Mouse (Mus musculus): ENCODE measurements around the gene Tmprss11b. TPM values are rescaled to one million over a fixed set of nuclear protein-coding genes. Genes with fewer than 3 reads are reported as not detected.

Tmprss11b gene
- polyA plus RNA-seq (2014; fragmentation: Illumina TruSeq; extraction: RNeasy Lipid Tissue Mini Kit (QIAGEN cat#74804); ENCODE audit: low read depth, low replicate concordance), result not detected

GRCm38 (mm10) chr5:86676262-86676661 lies at the start of gene Tmprss11b:
Gene Tmprss11b, minus strand, starts transcription at chr5:86676362.

GRCm38 (mm10) chr5:86632324-86632723 lies 43.8 kb downstream of the Tmprss11b start, which contains the start of gene Tmprss11f:
Gene Tmprss11f, minus strand, starts transcription at chr5:86632424.

Other genes starting within 250 kb of the Tmprss11b start
- gene Tmprss11a, start 207.4 kb downstream of the Tmprss11b start, polyA plus RNA-seq (2014; fragmentation: Illumina TruSeq; extraction: RNeasy Lipid Tissue Mini Kit (QIAGEN cat#74804); ENCODE audit: low read depth, low replicate concordance), result not detected
- gene Tmprss11g, start 157.8 kb downstream of the Tmprss11b start, polyA plus RNA-seq (2014; fragmentation: Illumina TruSeq; extraction: RNeasy Lipid Tissue Mini Kit (QIAGEN cat#74804); ENCODE audit: low read depth, low replicate concordance), result not detected
- not detected for gene Tmprss11f, start 43.9 kb downstream of the Tmprss11b start, polyA plus RNA-seq (2014; fragmentation: Illumina TruSeq; extraction: RNeasy Lipid Tissue Mini Kit (QIAGEN cat#74804); ENCODE audit: low read depth, low replicate concordance)
- not detected for gene Tmprss11e, start 69.5 kb upstream of the Tmprss11b start, polyA plus RNA-seq (2014; fragmentation: Illumina TruSeq; extraction: RNeasy Lipid Tissue Mini Kit (QIAGEN cat#74804); ENCODE audit: low read depth, low replicate concordance)
- gene Ythdc1, start 127.9 kb upstream of the Tmprss11b start, polyA plus RNA-seq (2014; fragmentation: Illumina TruSeq; extraction: RNeasy Lipid Tissue Mini Kit (QIAGEN cat#74804); ENCODE audit: low read depth, low replicate concordance), result 52.1 TPM
- gene Ugt2b34, start 230.6 kb upstream of the Tmprss11b start, polyA plus RNA-seq (2014; fragmentation: Illumina TruSeq; extraction: RNeasy Lipid Tissue Mini Kit (QIAGEN cat#74804); ENCODE audit: low read depth, low replicate concordance), result not detected